Mouse (Mus musculus): ENCODE measurements around the gene Serpina11.
A peak's percentile ranks its signal among the peaks of the same experiment; 100 is the strongest.

Gene Serpina11

GRCm38 (mm10) chr12:103989857-103990256 lies at the start of gene Serpina11:
Gene Serpina11, minus strand, starts transcription at chr12:103989957.
- DNase-seq (ENCODE audit: low read depth, low spot score), result no peak

- no peak for DNase-seq (ENCODE audit: low read depth, low spot score)
Observed at GRCm38 (mm10) chr12:104038181-104038580, 48.4 kb upstream of the Serpina11 start.

GRCm38 (mm10) chr12:104033752-104034151 lies 44.0 kb upstream of the Serpina11 start:
- DNase-seq (ENCODE audit: low read depth, low spot score), result no peak

DNA sequence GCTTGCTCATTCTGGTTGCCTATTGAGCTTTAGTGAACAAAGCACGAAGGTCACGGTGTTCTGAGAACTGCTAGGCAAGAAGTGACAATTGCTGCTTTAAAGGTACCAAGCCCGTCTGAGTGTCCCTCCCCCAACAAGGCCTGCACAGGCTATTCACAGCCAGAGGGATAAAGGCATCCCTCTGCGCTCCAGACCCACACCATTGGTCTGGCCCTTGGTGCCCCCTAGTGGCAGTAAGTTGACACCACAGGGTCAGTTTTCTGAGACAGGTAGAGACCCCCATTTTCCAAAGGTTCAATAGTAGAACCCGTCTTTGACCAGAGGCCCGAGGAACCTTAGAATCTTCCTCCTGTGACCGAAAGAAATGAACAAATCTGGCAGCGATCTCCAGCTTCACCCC lies 40.2 kb upstream of the Serpina11 start:
- DNase-seq (ENCODE audit: low read depth, low spot score), result peak; percentile 12

DNA sequence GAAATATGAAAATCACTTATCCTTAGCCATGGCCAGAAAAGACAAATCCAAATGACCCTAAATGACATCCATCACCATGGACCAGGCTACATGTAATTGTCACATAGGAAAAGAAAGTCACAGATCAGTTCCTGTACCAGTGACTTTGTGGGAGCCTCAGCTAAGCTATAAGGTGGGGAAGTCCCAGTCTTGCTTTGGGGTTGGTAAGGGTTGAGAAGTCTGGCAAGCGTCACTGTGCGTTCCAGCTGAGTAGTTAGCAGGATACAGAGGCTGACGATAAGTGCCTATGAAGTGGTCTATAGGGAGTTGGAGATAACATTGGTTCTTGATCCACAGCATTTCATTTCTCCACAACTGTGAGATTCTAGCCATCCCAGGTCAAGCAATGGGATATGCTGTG lies 25.5 kb upstream of the Serpina11 start:
- DNase-seq (ENCODE audit: low read depth, low spot score), result no peak

DNA sequence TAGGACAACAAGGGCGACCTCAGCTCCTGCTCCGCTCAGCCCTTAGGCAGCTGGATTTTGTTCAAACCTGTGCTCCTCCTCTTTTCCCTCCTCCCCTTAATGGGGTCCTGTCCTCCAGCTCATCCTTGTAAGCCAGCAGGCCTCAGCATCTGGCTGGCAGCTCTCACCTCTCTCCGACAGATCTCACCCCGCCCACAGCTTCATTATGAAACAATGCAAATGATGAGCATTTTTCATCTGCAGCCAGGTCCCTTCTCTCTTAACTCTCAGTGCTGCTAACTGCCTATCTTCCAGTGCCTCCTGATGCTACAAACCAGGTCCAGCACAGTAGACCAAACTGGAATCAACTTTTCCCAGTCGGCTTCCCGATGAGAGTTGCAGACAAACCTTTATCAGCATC lies 23.9 kb upstream of the Serpina11 start, which contains the start of gene Serpina9:
Gene Serpina9, minus strand, starts transcription at position 136 of the 400 bp plus-strand sequence.
- DNase-seq (ENCODE audit: low read depth, low spot score), result no peak

GRCm38 (mm10) chr12:104004689-104005088 lies 14.9 kb upstream of the Serpina11 start:
- DNase-seq (ENCODE audit: low read depth, low spot score), result no peak

GRCm38 (mm10) chr12:104003238-104003612 lies 13.5 kb upstream of the Serpina11 start:
- no peak for DNase-seq (ENCODE audit: low read depth, low spot score)

GRCm38 (mm10) chr12:104002569-104003237 lies 12.9 kb upstream of the Serpina11 start:
- DNase-seq (ENCODE audit: low read depth, low spot score), result no peak

DNA sequence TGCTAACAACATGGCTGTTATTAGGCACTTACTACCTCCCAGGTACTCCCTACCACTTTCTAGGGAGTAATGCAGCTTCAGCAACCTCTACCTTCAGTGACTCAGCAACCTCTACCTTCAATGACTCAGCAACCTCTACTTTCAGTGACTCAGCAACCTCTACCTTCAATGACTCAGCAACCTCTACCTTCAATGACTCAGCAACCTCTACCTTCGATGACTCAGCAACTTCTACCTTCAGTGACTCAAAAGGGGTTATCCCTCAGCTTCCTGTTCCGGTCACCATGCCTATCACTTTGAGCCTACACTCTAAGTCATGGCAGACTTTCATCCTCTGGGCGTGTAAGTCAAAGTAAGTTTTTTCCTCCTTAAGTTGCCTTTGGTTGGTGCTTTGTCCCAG lies 10.8 kb upstream of the Serpina11 start:
- DNase-seq (ENCODE audit: low read depth, low spot score), result no peak

DNA sequence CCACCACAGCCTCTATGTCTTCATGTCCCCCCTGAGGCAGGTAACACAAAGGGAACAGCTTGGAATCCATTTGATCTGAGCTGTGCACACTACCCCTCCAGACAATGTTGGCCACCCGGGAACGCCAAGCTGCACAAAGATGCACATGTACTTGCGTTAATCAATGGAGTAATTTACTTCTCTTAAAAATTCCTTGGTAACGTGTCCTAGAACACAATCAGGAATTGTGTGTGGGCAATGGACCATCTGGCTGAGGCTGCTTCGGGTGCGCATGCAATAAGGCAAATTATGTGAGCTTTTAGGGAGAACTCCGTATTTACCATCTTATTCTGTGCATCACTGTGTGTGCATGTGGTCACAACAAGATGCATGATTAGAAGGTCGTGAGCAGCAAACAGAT lies 9.9 kb upstream of the Serpina11 start:
- DNase-seq (ENCODE audit: low read depth, low spot score), result peak; percentile 28

DNA sequence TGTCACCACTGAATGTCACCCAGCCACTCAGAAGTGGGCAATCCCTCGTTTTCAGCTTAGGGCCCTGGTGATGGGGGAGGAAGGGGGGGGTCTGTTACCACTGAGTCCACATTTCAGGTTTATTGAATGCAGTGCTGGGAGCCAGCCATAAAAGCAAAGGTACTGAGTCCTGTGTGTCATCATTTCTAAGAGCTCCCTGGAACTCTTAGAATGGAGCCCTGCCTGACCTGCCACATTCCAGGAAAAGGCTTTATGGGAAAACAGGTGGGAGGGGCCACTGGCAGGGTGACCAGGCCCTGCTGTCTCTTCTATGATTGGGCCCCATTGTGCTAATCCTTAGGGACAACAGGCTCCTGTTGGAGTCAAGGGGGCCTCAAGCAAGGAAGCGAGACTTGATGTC lies 6.8 kb upstream of the Serpina11 start:
- DNase-seq (ENCODE audit: low read depth, low spot score), result no peak

- DNase-seq (ENCODE audit: low read depth, low spot score), result peak; percentile 69
Observed at GRCm38 (mm10) chr12:103995292-103996072, 5.7 kb upstream of the Serpina11 start.

DNA sequence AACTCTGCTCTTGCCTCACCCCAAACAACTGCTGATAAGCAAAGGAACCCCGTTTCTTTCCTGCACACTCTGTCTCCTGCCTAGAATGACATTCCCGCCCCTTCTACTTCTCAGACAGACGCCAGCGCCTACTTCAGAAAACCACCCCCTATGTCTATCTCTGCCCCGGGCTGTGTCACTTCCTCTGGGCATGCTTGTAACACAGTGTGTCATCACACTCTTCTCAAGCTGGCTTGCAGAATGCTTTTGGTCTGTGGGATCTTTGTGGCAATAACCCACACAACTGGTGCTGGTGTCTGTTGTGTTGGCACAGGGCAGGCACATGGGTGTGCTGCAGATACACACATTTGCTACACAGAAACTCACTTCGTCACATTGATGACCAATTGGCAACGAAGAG lies 3.2 kb upstream of the Serpina11 start:
- no peak for DNase-seq (ENCODE audit: low read depth, low spot score)

DNA sequence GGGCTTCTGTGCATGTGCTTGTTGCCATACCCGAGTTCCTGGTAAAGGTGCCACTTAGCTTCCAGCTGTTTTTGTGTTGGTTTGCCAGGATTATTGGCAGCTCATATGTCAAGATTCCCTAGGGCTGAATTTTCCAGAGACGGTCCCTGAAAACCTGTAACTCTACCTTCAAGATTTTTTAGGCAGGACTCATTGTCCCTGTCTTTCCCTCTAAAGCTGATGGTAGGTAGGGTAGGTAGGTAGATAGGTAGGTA lies 316 bp downstream of the Serpina11 start:
- no peak for DNase-seq (ENCODE audit: low read depth, low spot score)

GRCm38 (mm10) chr12:103988754-103989513 lies 823 bp downstream of the Serpina11 start:
- DNase-seq (ENCODE audit: low read depth, low spot score), result no peak

- no peak for DNase-seq (ENCODE audit: low read depth, low spot score)
Observed at GRCm38 (mm10) chr12:103985868-103986267, 3.9 kb downstream of the Serpina11 start.

GRCm38 (mm10) chr12:103984935-103985334 lies 4.8 kb downstream of the Serpina11 start:
- peak; percentile 45 for DNase-seq (ENCODE audit: low read depth, low spot score)

DNA sequence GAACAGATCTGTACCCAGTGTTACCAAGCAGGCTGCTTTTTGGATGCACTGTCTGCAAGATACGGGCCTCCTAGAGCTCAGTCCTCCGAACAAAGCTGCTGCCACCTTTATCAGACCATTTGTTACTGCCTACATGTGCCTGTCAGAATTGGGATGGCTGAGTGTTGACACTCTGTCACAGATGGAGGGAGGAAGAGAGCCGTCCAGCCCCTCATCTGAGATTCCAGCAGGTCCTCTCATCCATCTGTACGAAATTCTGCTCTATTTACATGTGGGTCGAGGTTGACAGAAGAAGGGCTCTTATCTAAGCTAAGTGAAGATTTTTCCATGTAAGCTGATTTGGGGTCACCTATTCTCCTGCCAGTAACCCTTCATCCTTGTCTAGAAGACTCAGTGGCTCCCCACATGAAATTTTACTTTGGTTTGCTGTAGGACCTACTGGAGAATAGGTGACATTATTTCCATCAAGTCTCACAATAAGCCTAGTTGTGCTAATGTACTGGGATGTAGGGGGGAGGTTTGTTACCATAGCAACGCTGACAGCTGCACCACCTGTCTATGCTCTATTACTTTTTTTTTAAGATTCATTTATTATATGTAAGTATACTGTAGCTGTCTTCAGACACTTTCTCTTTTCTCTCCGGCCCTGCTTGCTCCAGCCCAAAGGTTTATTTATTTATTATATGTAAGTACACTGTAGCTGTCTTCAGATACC lies 8.0 kb downstream of the Serpina11 start:
- DNase-seq (ENCODE audit: low read depth, low spot score), result no peak

GRCm38 (mm10) chr12:103978294-103978693 lies 11.5 kb downstream of the Serpina11 start:
- no peak for DNase-seq (ENCODE audit: low read depth, low spot score)

DNA sequence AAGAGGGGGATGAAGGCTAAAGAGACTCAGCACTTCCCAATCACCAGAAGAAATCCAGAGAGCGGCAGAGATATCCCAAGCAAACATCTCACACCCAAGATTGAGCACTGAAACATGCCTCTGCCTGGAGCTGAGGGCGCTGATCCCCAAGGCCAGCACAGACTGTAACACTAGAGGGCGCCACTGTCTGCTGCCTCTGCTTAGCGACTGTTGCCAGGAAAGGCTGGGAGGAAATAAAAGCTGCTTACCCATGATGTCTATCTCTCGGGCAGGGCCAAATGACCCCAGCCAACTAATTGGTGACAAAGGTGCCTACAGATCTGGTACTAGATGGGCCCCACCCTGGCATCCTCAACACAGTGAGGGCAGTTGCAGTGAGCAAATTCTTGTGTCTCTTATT lies 11.9 kb downstream of the Serpina11 start:
- DNase-seq (ENCODE audit: low read depth, low spot score), result peak; percentile 32

- no peak for DNase-seq (ENCODE audit: low read depth, low spot score)
Observed at GRCm38 (mm10) chr12:103977060-103977459, 12.7 kb downstream of the Serpina11 start.
